ENCODE assay signal across 10 mouse cellular contexts in genomic region chr11:69881787-69882670, GRCm38 (mm10). TPM values are rescaled to one million over a fixed set of nuclear protein-coding genes. Genes with fewer than 3 reads are reported as not detected.
DNase-seq lines count a peak whose midpoint lies in the region; ATAC-seq and TF ChIP-seq lines count a peak whose summit lies in the region.
"Had no signal": no experiment of that assay in that cellular context is flagged by ENCODE, and none has a peak within 500 bp of the region (broad histone marks: within the 10 kb centered on the region; RNA-seq: fewer than 3 reads in every experiment).

No protein-coding gene starts in this region.

- H3K4me2 ChIP-seq in heart, embryonic 11.5 days: peak overlapping the region; percentile 79
- peak overlapping the region; percentile 89 for H3K4me2 ChIP-seq in liver, postnatal 0 days (ENCODE audit: low read depth, low read length)

- DNase-seq in heart, adult 8-10 months (ENCODE audit: low spot score): no peak
- DNase-seq in gonadal fat pad, adult 2 months (ENCODE audit: low read depth): peak; percentile 51
- no peak for DNase-seq in liver, postnatal 0 days
- DNase-seq in layer of hippocampus, postnatal 14 days (ENCODE audit: low spot score in 2 of 2): no peak
- DNase-seq in left cerebral cortex, postnatal 36 days (ENCODE audit: low spot score in 2 of 2): no peak
- DNase-seq in spleen, postnatal 14 days (ENCODE audit: low spot score in 2 of 2): no peak

- peak overlapping the region; percentile 82 for H3K9ac ChIP-seq in heart, embryonic 11.5 days (ENCODE audit: low read depth, low read length)
- H3K9ac ChIP-seq in ES-Bruce4 (ENCODE audit: low read depth, poor library complexity, severe bottlenecking): peak overlapping the region; percentile 49
- peak overlapping the region; percentile 69; the same call in 1 of the 2 replicates for H3K9ac ChIP-seq in liver, postnatal 0 days (replicated peaks)

- no peaks in the 10 kb centered on the region for H3K27me3 ChIP-seq in heart, embryonic 11.5 days (ENCODE audit: control insufficient read depth, insufficient read depth, low read length)
- no peaks in the 10 kb centered on the region for H3K27me3 ChIP-seq in ES-Bruce4 (ENCODE audit: control insufficient read depth, insufficient read depth, low read length, poor library complexity, severe bottlenecking)
- no peaks in the 10 kb centered on the region for H3K27me3 ChIP-seq in liver, postnatal 0 days (ENCODE audit: insufficient read depth, low read length)

- peaks cover 33% of the 10 kb centered on the region for H3K4me1 ChIP-seq in heart, embryonic 11.5 days (ENCODE audit: control insufficient read depth, insufficient read depth, low read length)
- peaks cover 1% of the 10 kb centered on the region for H3K4me1 ChIP-seq in ES-Bruce4 (ENCODE audit: control insufficient read depth, insufficient read depth, low read length)
- H3K4me1 ChIP-seq in liver, postnatal 0 days (ENCODE audit: insufficient read depth): peaks cover 44% of the 10 kb centered on the region

- no peaks in the 10 kb centered on the region for H3K9me3 ChIP-seq in heart, embryonic 11.5 days (replicated peaks; ENCODE audit: control insufficient read depth, low read length)
- no peaks in the 10 kb centered on the region for H3K9me3 ChIP-seq in ES-Bruce4 (replicated peaks; ENCODE audit: control insufficient read depth, insufficient read depth, low read length, poor library complexity, severe bottlenecking)
- no peaks in the 10 kb centered on the region for H3K9me3 ChIP-seq in liver, postnatal 0 days (ENCODE audit: low read length)

- TF ChIP-seq CTCF in ES-Bruce4 (IDR thresholded peaks at IDR 0.05; ENCODE audit: low read depth, low read length): no peak
- no peak for TF ChIP-seq CTCF in liver, postnatal 0 days (IDR thresholded peaks at IDR 0.05; ENCODE audit: low read depth)

- no peak for TF ChIP-seq POLR2A in ES-Bruce4 (IDR thresholded peaks at IDR 0.05; ENCODE audit: insufficient read depth, low read length)

- ATAC-seq in heart, embryonic 11.5 days (replicated peaks; ENCODE audit: insufficient number of reproducible peaks, low FRiP score, low TSS enrichment): no peak
- no peak for ATAC-seq in liver, postnatal 0 days

- H3K27ac ChIP-seq in heart, embryonic 11.5 days (ENCODE audit: low read depth, low read length): peak overlapping the region; percentile 90
- peak overlapping the region; percentile 21; the same call in 1 of the 2 replicates for H3K27ac ChIP-seq in ES-Bruce4 (ENCODE audit: insufficient read depth, low read length)
- peak overlapping the region; percentile 86 for H3K27ac ChIP-seq in liver, postnatal 0 days (ENCODE audit: low read depth)

- no peaks in the 10 kb centered on the region for H3K36me3 ChIP-seq in heart, embryonic 11.5 days (ENCODE audit: control insufficient read depth, insufficient read depth, low read length)
- no peaks in the 10 kb centered on the region for H3K36me3 ChIP-seq in ES-Bruce4 (ENCODE audit: control insufficient read depth, insufficient read depth, low read length, poor library complexity, severe bottlenecking)
- H3K36me3 ChIP-seq in liver, postnatal 0 days (replicated peaks; ENCODE audit: insufficient read depth, low read length): 0 out of 2 replicates have a peak, but pooled peaks cover 8% of the 10 kb centered on the region

- H3K4me3 ChIP-seq in heart, embryonic 11.5 days (ENCODE audit: low read depth, low read length): peak overlapping the region; percentile 63
- H3K4me3 ChIP-seq in ES-Bruce4 (ENCODE audit: low read depth, low read length): peak overlapping the region; percentile 81
- H3K4me3 ChIP-seq in liver, postnatal 0 days (ENCODE audit: low read depth, low read length): peak overlapping the region; percentile 56

- TF ChIP-seq EP300 in ES-Bruce4 (IDR thresholded peaks at IDR 0.05; ENCODE audit: insufficient read depth, low read depth, low read length): no peak
- no peak for TF ChIP-seq EP300 in liver, postnatal 0 days (IDR thresholded peaks at IDR 0.05; ENCODE audit: low read depth)

- intact Hi-C loops in left cerebral cortex, postnatal 36 days (cut with DNase I): no loop called here

- WGBS in heart, embryonic 11.5 days (ENCODE audit: insufficient replicate concordance): 61% methylated on average over 21 of the region's 21 CpGs
- 71% methylated on average over 21 of the region's 21 CpGs for WGBS in liver, postnatal 0 days (ENCODE audit: insufficient replicate concordance)

RNA-seq across cellular contexts. Expression of gene Kctd11, which starts 0.8 kb away (rescaled TPM):
- polyA plus RNA-seq in heart, embryonic 11.5 days (2014; fragmentation: Nextera tagmentation; extraction: Ambion mirVana): 3.3 and 3.8 TPM in 2 replicates
- 1 to 10 TPM; 2.0 to 2.6 (median 2.4) TPM for total RNA-seq in heart, adult 8-10 months (2022)
- polyA plus RNA-seq in ES-Bruce4 (2011; ENCODE audit: insufficient read depth, insufficient read length, low read depth, missing spikeins): 5.2 and 6.3 TPM in 2 replicates
- polyA plus RNA-seq in gonadal fat pad, adult 2 months (2012; rRNA removed): 9.0 and 10.0 TPM in 2 replicates
- 0.92 and 0.95 TPM in 2 replicates for polyA plus RNA-seq in liver, postnatal 0 days (2015; fragmentation: Nextera tagmentation; extraction: Ambion mirVana)
- 1 to 10 TPM; 1.1 to 1.2 TPM for total RNA-seq in layer of hippocampus, postnatal 14 days (2021)
- total RNA-seq in left cerebral cortex, postnatal 36 days (2021): 1 to 10 TPM in 1 of 2 experiments, under 1 TPM in 1; 0.93 to 1.3 TPM

RNA-seq across cellular contexts. Expression of gene Tmem95, which starts 4.2 kb away (rescaled TPM):
- polyA plus RNA-seq in heart, embryonic 11.5 days (2014; fragmentation: Nextera tagmentation; extraction: Ambion mirVana): not detected in 2 replicates
- not detected for total RNA-seq in heart, adult 8-10 months (2022)
- not detected in 2 replicates for polyA plus RNA-seq in ES-Bruce4 (2011; ENCODE audit: insufficient read depth, insufficient read length, low read depth, missing spikeins)
- polyA plus RNA-seq in gonadal fat pad, adult 2 months (2012; rRNA removed): not detected in 2 replicates
- polyA plus RNA-seq in liver, postnatal 0 days (2015; fragmentation: Nextera tagmentation; extraction: Ambion mirVana): not detected in 2 replicates
- not detected for total RNA-seq in layer of hippocampus, postnatal 14 days (2021)
- not detected for total RNA-seq in left cerebral cortex, postnatal 36 days (2021)
- total RNA-seq: gastrocnemius, adult 18-20 months; MEL had no signal

RNA-seq across cellular contexts. Expression of gene Acap1, which starts 13.3 kb away (rescaled TPM):
- 7.2 and 8.1 TPM in 2 replicates for polyA plus RNA-seq in heart, embryonic 11.5 days (2014; fragmentation: Nextera tagmentation; extraction: Ambion mirVana)
- total RNA-seq in heart, adult 8-10 months (2022): 1 to 10 TPM in 2 of 4 experiments, under 1 TPM in 2; 0.16 to 1.1 (median 0.83) TPM
- polyA plus RNA-seq in ES-Bruce4 (2011; ENCODE audit: insufficient read depth, insufficient read length, low read depth, missing spikeins): 1.5 and 2.3 TPM in 2 replicates
- 37.7 and 38.2 TPM in 2 replicates for polyA plus RNA-seq in gonadal fat pad, adult 2 months (2012; rRNA removed)
- polyA plus RNA-seq in liver, postnatal 0 days (2015; fragmentation: Nextera tagmentation; extraction: Ambion mirVana): 6.5 and 7.1 TPM in 2 replicates
- under 1 TPM in 1 of 2 experiments, not detected in 1; 0.30 TPM for total RNA-seq in layer of hippocampus, postnatal 14 days (2021)
- total RNA-seq in left cerebral cortex, postnatal 36 days (2021): under 1 TPM in 1 of 2 experiments, not detected in 1; 0.27 TPM

RNA-seq across cellular contexts. Expression of gene 2810408A11Rik, which starts 18.8 kb away (rescaled TPM):
- polyA plus RNA-seq in heart, embryonic 11.5 days (2014; fragmentation: Nextera tagmentation; extraction: Ambion mirVana): 5.3 and 5.8 TPM in 2 replicates
- under 1 TPM; 0.43 to 0.81 (median 0.60) TPM for total RNA-seq in heart, adult 8-10 months (2022)
- 11.6 and 13.1 TPM in 2 replicates for polyA plus RNA-seq in ES-Bruce4 (2011; ENCODE audit: insufficient read depth, insufficient read length, low read depth, missing spikeins)
- 5.4 and 5.9 TPM in 2 replicates for polyA plus RNA-seq in gonadal fat pad, adult 2 months (2012; rRNA removed)
- polyA plus RNA-seq in liver, postnatal 0 days (2015; fragmentation: Nextera tagmentation; extraction: Ambion mirVana): 0.90 and 1.2 TPM in 2 replicates
- 1 to 10 TPM; 1.5 to 2.1 TPM for total RNA-seq in layer of hippocampus, postnatal 14 days (2021)
- under 1 TPM in 1 of 2 experiments, not detected in 1; 0.64 TPM for total RNA-seq in left cerebral cortex, postnatal 36 days (2021)

RNA-seq across cellular contexts. Expression of gene Neurl4, which starts 18.8 kb away (rescaled TPM):
- 9.3 and 10.8 TPM in 2 replicates for polyA plus RNA-seq in heart, embryonic 11.5 days (2014; fragmentation: Nextera tagmentation; extraction: Ambion mirVana)
- 10 to 100 TPM; 38.0 to 50.9 (median 43.4) TPM for total RNA-seq in heart, adult 8-10 months (2022)
- 27.9 and 32.4 TPM in 2 replicates for polyA plus RNA-seq in ES-Bruce4 (2011; ENCODE audit: insufficient read depth, insufficient read length, low read depth, missing spikeins)
- polyA plus RNA-seq in gonadal fat pad, adult 2 months (2012; rRNA removed): 42.3 and 45.0 TPM in 2 replicates
- polyA plus RNA-seq in liver, postnatal 0 days (2015; fragmentation: Nextera tagmentation; extraction: Ambion mirVana): 1.0 and 1.4 TPM in 2 replicates
- total RNA-seq in layer of hippocampus, postnatal 14 days (2021): 100 to 1,000 TPM; 108 to 124 TPM
- 100 to 1,000 TPM; 114 to 121 TPM for total RNA-seq in left cerebral cortex, postnatal 36 days (2021)

Comparison
In these comparisons a context has a peak if more than half of its experiments do, and no peak if none do; other contexts are left out.
1. H3K27ac ChIP-seq: peak in every context shown above with its lines; median percentile 90 in heart, embryonic 11.5 days; 86 in liver, postnatal 0 days; 21 in ES-Bruce4.